Mouse (Mus musculus): Measurements from ENCODE around the gene Fam162b. TPM values are rescaled to one million over a fixed set of nuclear protein-coding genes. Genes with fewer than 3 reads are reported as not detected.

The Fam162b gene
- polyA plus RNA-seq, 1 experiment from 2014 or later, result 0.90 TPM

DNA sequence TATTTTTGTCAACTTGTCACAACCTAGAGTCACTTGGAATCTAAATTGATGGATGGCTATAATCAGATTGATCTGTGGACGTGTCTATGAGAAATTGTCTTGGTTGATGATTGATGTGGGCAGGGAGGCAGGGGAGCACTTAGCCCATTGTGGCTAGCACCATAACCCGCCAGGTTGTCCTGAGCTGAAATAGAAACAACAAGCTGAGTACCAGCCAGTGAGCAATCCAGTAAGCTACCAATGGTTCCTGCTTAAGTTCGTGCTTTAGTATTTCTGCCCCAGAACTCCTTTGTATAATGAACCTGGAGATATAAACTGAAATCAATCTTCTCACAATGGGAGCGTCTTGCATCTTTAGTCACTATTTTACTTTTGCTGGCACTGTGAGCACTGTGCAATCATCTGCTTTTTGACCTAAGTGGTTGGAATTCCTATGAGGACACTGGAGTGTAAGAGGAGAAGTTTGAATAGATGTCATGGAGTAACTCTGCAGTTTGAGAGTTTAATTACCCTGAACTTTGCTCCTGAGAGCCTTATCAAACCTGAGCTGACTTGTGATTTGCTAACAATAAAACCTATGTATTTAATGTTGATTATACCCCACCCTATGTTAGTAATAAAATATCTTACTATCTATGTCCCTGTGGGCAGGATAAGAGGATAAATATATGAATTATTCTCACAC lies 19.6 kb upstream of the Fam162b start:
- no peak overlapping the region for H3K9ac ChIP-seq (ENCODE audit: low read length)
- no peaks in the 10 kb centered on the region for H3K36me3 ChIP-seq (ENCODE audit: control insufficient read depth, insufficient read depth, low read length)
- 67% methylated on average over 4 of the region's 4 CpGs for WGBS
- DNase-seq (ENCODE audit: low spot score), result no peak
- no peak overlapping the region for H3K4me2 ChIP-seq (ENCODE audit: low read depth)
- no peak overlapping the region for H3K4me3 ChIP-seq (ENCODE audit: low read depth, low read length)
- H3K27ac ChIP-seq (ENCODE audit: low read depth, low read length), result no peak overlapping the region
- no peaks in the 10 kb centered on the region for H3K9me3 ChIP-seq (ENCODE audit: control insufficient read depth, low read length)
- ATAC-seq (ENCODE audit: insufficient read depth, low FRiP score, low TSS enrichment), result no peak
- no peaks in the 10 kb centered on the region for H3K27me3 ChIP-seq (ENCODE audit: control insufficient read depth, insufficient read depth, low read length)
- H3K4me1 ChIP-seq (ENCODE audit: control insufficient read depth, insufficient read depth, low read length), result no peaks in the 10 kb centered on the region

DNA sequence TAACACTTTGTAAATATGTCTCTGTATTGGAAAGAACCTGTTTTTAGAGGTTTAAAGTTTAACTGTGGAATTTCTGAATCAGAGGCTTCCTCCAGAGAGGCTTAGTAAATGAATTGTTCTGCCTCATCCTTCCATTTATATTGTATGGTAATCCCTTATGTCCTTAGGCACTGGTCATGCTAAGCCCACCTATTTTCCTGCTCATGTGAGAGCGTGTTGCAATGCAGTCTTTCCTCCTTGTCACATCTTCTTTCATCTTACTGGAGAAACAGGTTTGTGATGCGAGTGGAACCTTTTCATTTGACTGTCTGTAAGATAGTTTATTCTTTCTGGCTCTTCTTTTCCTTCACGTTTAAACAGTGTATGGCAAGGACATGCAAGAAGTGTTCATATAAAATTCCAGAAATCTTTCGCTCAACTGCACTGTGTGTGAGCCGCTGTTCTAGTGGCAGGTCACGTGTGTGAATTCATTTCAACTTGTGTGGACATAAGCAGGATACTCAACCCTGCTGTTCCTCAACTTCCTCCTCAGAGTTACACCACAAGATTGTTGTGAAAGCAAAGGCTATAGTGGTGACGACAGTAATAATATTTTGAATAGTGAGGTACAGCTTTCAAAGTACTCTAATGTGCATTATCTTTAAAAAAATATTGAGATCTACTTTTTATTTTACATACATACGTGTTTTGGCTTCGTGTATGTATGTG lies 6.8 kb upstream of the Fam162b start:
- Histone ChIP-seq H3K36me3 (ENCODE audit: control insufficient read depth, insufficient read depth, low read length) (no peaks in the 10 kb centered on the region), H3K9me3 (ENCODE audit: control insufficient read depth, low read length) (no peaks in the 10 kb centered on the region), H3K4me1 (ENCODE audit: control insufficient read depth, insufficient read depth, low read length) (no peaks in the 10 kb centered on the region), H3K4me3 (ENCODE audit: low read depth, low read length) (no peak overlapping the region), H3K4me2 (ENCODE audit: low read depth) (no peak overlapping the region), H3K27ac (ENCODE audit: low read depth, low read length) (no peak overlapping the region), H3K27me3 (ENCODE audit: control insufficient read depth, insufficient read depth, low read length) (no peaks in the 10 kb centered on the region), H3K9ac (ENCODE audit: low read length) (no peak overlapping the region)
- no peak for ATAC-seq (ENCODE audit: insufficient read depth, low FRiP score, low TSS enrichment)
- no peak for DNase-seq (ENCODE audit: low spot score)
- WGBS, result 87% methylated on average over 9 of the region's 9 CpGs

DNA sequence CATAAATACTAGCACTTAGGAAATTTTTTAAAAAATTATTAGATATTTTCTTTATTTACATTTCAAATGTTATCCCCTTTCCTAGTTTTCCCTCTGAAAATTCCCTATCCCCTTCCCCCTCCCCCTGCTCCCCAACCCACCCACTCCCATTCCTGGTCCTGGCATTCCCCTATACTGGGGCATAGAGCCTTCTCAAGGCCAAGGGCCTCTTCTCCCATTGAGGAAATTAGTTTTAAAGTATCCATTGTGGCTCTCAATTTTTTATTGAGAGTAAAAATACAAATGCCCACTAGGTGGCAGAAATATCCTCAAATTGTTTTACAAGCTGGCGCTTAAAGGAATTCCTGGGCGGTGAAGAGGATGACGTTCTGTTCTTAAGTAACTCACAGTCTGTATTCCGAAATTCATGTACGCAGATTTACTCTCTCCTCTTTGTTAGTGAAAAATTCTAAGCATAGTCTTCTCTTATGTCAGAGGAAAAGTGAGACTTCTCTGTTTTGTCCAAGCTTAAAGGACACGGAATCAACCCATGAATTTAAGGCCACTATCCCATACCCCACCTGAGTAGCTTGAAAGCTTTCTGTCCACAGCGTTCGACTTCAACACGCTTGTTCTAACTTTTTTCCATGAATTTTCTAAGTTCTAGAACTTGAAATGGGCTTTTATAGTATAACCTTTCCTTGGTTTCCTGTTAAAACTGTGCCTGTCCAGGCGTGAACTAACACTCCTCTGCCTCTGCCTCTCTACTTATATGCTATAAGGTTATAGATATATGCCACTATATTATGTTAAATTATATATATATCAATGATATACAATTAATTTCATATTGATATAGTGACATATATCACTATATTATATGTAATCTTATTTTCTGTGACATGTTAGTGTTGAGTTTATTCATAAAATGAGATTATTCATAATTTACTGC lies 4.9 kb upstream of the Fam162b start:
- peak; percentile 66; the same call in 1 of the 2 replicates for ATAC-seq (ENCODE audit: insufficient read depth, low FRiP score, low TSS enrichment)
- 49% methylated on average over 10 of the region's 10 CpGs for WGBS

DNA sequence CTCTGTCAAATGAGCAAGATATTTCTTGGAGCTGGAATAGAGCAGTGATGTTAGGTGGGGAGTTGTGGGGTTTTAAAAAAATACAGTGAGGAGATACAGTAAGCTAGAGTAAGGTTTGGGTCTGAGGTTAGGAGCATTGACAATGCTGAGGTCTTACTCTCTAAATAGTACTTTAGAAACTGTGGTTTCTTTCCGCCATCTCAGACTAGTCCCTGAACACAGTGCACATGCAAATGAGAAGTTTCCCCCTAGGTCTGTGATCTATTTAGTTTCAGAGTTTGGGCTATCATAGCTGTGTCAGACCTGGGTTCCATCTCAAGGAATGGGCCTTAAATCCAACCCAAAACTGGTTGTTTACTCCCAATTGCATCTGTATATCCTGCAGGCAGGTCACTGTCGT lies 1.3 kb upstream of the Fam162b start:
- Histone ChIP-seq H3K4me3 (ENCODE audit: low read depth, low read length) (no peak overlapping the region), H3K27me3 (ENCODE audit: control insufficient read depth, insufficient read depth, low read length) (no peaks in the 10 kb centered on the region), H3K36me3 (ENCODE audit: control insufficient read depth, insufficient read depth, low read length) (no peaks in the 10 kb centered on the region), H3K4me2 (ENCODE audit: low read depth) (no peak overlapping the region), H3K4me1 (ENCODE audit: control insufficient read depth, insufficient read depth, low read length) (peaks cover 6% of the 10 kb centered on the region; the same call in 1 of the 2 replicates), H3K9me3 (ENCODE audit: control insufficient read depth, low read length) (no peaks in the 10 kb centered on the region), H3K27ac (ENCODE audit: low read depth, low read length) (no peak overlapping the region), H3K9ac (ENCODE audit: low read length) (no peak overlapping the region)
- DNase-seq (ENCODE audit: low spot score) (no peak), ATAC-seq (ENCODE audit: insufficient read depth, low FRiP score, low TSS enrichment) (no peak)
- WGBS, result 91% methylated on average over 2 of the region's 2 CpGs

More for the DNA sequence above, 4.9 kb upstream of the Fam162b start:
- Histone ChIP-seq H3K4me3 (ENCODE audit: low read depth, low read length) (no peak overlapping the region), H3K4me1 (ENCODE audit: control insufficient read depth, insufficient read depth, low read length) (0 out of 2 replicates have a peak, but pooled peaks cover under 1% of the 10 kb centered on the region), H3K27ac (ENCODE audit: low read depth, low read length) (no peak overlapping the region), H3K36me3 (ENCODE audit: control insufficient read depth, insufficient read depth, low read length) (no peaks in the 10 kb centered on the region), H3K9me3 (ENCODE audit: control insufficient read depth, low read length) (no peaks in the 10 kb centered on the region), H3K27me3 (ENCODE audit: control insufficient read depth, insufficient read depth, low read length) (no peaks in the 10 kb centered on the region), H3K4me2 (ENCODE audit: low read depth) (no peak overlapping the region), H3K9ac (ENCODE audit: low read length) (no peak overlapping the region)
- DNase-seq (ENCODE audit: low spot score), result peak; percentile 39

DNA sequence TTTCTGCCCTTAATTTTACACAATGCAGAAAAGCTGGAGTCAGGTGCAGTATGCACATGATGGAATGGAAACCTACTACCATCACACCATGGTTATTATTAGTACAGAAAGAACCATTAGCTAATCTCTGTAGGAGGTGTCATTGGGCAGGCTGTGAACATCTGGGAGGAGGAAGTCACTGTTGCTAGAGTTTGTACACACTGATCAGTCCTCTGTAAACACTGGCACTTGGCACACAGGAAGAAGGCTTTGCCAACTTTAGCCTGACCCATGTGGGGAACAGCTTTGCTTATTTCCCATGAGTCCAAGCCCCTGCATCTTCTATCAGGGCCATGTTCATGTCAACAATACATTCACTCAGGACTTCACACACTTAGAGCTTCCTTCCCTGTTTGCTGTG lies 5.4 kb downstream of the Fam162b start:
- Histone ChIP-seq H3K27me3 (ENCODE audit: control insufficient read depth, insufficient read depth, low read length) (no peaks in the 10 kb centered on the region), H3K9me3 (ENCODE audit: control insufficient read depth, low read length) (no peaks in the 10 kb centered on the region), H3K4me3 (ENCODE audit: low read depth, low read length) (no peak overlapping the region), H3K9ac (ENCODE audit: low read length) (no peak overlapping the region), H3K4me1 (ENCODE audit: control insufficient read depth, insufficient read depth, low read length) (peaks cover 2% of the 10 kb centered on the region; the same call in 1 of the 2 replicates), H3K4me2 (ENCODE audit: low read depth) (no peak overlapping the region), H3K27ac (ENCODE audit: low read depth, low read length) (no peak overlapping the region), H3K36me3 (ENCODE audit: control insufficient read depth, insufficient read depth, low read length) (no peaks in the 10 kb centered on the region)
- DNase-seq (ENCODE audit: low spot score), result no peak
- no peak for ATAC-seq (ENCODE audit: insufficient read depth, low FRiP score, low TSS enrichment)

DNA sequence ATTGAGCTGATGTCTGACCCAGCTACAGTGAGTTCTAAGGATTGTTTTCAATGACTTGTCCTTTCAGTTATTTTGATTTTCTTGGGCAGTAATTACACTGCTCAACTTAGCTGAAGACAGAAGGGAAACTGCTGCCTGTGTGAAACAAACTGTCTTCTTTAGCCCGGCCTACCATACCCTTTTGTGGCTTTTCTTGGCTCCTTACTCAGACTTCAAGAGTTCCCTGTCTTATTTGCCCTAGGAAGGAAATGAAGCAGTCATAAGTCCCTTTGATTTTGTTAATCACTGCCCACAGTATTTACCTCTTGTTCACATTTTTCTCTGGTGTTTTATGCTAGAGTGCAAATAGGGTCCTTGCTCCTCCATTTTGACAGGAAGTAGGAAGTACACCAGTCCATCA lies 5.9 kb downstream of the Fam162b start:
- no peak overlapping the region for H3K4me3 ChIP-seq (ENCODE audit: low read depth, low read length)
- no peak for ATAC-seq (ENCODE audit: insufficient read depth, low FRiP score, low TSS enrichment)
- no peak overlapping the region for H3K27ac ChIP-seq (ENCODE audit: low read depth, low read length)
- no peaks in the 10 kb centered on the region for H3K4me1 ChIP-seq (ENCODE audit: control insufficient read depth, insufficient read depth, low read length)
- H3K27me3 ChIP-seq (ENCODE audit: control insufficient read depth, insufficient read depth, low read length), result no peaks in the 10 kb centered on the region
- H3K36me3 ChIP-seq (ENCODE audit: control insufficient read depth, insufficient read depth, low read length), result no peaks in the 10 kb centered on the region
- no peak for DNase-seq (ENCODE audit: low spot score)
- 85% methylated on average over 1 of the region's 1 CpGs for WGBS
- H3K9ac ChIP-seq (ENCODE audit: low read length), result no peak overlapping the region
- H3K9me3 ChIP-seq (ENCODE audit: control insufficient read depth, low read length), result no peaks in the 10 kb centered on the region
- H3K4me2 ChIP-seq (ENCODE audit: low read depth), result no peak overlapping the region

DNA sequence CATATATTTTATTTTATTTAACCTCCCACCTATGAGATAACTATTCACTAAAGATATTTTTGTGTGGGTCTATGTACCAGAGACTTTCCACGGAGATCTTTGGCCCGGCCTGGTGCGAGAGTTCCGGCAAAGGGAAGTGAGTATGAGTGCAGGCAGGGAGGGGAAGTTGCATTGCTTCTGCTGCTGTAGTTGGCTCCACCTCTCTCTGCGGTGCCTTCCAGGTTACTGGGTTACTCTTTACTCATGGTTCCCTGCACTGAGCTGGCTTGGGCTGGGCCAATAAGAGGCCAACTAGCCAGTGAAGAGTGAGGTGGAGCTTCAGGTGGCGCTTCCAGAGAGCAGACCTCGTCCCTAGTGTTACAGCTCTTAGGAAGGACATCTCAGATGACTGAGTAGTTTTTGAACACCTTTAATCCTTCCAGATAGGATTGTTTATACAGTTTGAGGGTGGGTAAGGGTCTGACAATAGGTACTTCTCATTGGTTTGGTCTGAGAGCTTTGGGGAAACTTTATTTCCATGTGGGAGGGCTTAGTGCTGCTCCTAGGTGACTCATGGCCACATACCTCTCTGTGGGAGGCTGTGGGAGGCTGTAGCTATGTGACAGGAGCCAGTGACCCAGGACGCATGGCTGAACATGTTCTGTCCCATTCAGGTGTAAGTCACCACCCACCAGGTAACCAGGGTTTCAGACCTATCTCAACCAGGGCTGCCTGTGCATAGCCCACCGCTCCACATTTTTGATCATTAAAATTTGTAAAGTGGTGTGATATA lies 18.9 kb downstream of the Fam162b start:
- Histone ChIP-seq H3K9ac (ENCODE audit: low read length) (no peak overlapping the region), H3K4me1 (ENCODE audit: control insufficient read depth, insufficient read depth, low read length) (no peaks in the 10 kb centered on the region), H3K36me3 (ENCODE audit: control insufficient read depth, insufficient read depth, low read length) (no peaks in the 10 kb centered on the region), H3K4me3 (ENCODE audit: low read depth, low read length) (no peak overlapping the region), H3K9me3 (ENCODE audit: control insufficient read depth, low read length) (no peaks in the 10 kb centered on the region), H3K27me3 (ENCODE audit: control insufficient read depth, insufficient read depth, low read length) (no peaks in the 10 kb centered on the region), H3K27ac (ENCODE audit: low read depth, low read length) (no peak overlapping the region), H3K4me2 (ENCODE audit: low read depth) (no peak overlapping the region)
- ATAC-seq (ENCODE audit: insufficient read depth, low FRiP score, low TSS enrichment) (no peak), DNase-seq (ENCODE audit: low spot score) (no peak)
- WGBS, result 76% methylated on average over 9 of the region's 9 CpGs

DNA sequence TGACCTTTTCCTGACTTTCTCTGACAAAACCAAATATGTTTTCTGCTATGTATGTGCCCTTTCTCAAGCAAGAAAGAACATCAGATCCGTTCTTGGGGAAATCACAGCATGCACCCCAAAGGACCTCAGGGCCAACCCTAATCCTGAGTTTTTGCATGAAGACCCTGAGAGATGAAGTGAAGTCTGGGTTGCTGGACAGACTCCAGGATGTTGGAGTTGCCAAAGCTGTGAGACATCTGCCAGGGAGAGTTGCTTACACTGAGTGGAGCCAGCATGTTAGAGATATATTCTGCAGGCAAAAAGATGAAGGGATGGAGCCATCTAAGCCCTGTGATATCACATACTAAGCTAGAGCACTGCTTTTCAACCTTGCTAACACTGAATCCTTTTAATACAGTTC lies 34.3 kb downstream of the Fam162b start:
- no peak overlapping the region for H3K27ac ChIP-seq (ENCODE audit: low read depth, low read length)
- DNase-seq (ENCODE audit: low spot score), result no peak
- H3K9ac ChIP-seq (ENCODE audit: low read length), result no peak overlapping the region
- no peak for ATAC-seq (ENCODE audit: insufficient read depth, low FRiP score, low TSS enrichment)
- WGBS, result 82% methylated on average over 1 of the region's 1 CpGs
- no peaks in the 10 kb centered on the region for H3K27me3 ChIP-seq (ENCODE audit: control insufficient read depth, insufficient read depth, low read length)
- no peak overlapping the region for H3K4me3 ChIP-seq (ENCODE audit: low read depth, low read length)
- H3K9me3 ChIP-seq (ENCODE audit: control insufficient read depth, low read length), result no peaks in the 10 kb centered on the region
- H3K36me3 ChIP-seq (ENCODE audit: control insufficient read depth, insufficient read depth, low read length), result no peaks in the 10 kb centered on the region
- H3K4me2 ChIP-seq (ENCODE audit: low read depth), result no peak overlapping the region
- H3K4me1 ChIP-seq (ENCODE audit: control insufficient read depth, insufficient read depth, low read length), result no peaks in the 10 kb centered on the region
